Mouse (Mus musculus): ENCODE measurements around the gene Plekhb2. TPM values are rescaled to one million over a fixed set of nuclear protein-coding genes. Genes with fewer than 3 reads are reported as not detected.
A peak's percentile ranks its signal among the peaks of the same experiment; 100 is the strongest.

Gene Plekhb2
- polyA plus RNA-seq, 1 experiment from 2014 or later: 18.3 TPM

DNA sequence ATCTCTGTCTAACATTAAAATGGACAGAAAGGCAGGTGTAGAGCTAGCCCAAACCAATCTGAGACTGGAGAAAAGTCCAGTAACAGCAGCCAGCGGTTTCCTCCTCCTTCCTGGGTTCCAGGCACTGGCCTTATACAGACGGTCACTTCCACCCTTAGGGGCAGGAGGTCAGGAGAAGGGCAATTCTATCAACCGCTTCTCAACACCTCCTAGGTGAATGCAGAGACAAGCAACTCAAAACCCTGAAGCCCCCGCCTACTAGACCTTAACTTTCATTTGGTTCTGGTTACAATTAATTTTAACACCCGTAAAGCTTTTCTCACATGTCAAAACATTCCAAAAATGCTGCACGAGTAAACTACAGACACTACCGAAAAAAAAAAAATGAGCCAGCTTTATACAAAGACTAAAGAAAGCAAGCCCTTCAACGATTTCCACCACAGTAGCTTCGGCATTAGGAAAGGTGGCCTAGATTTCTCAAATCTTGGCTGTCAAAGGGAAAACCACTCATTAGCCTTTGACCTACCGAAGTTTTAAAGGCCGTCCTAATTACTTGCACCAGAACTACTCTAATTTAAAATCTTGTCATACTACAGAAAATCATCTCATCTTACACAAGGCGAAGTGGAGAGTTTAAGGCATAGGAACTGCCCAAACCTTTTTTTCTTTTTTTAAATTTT lies 7.9 kb upstream of the Plekhb2 start:
- no peak for ATAC-seq (ENCODE audit: low read depth)
- Histone ChIP-seq H3K36me3 (ENCODE audit: control insufficient read depth, insufficient read depth, low read length) (no peaks in the 10 kb centered on the region), H3K9ac (ENCODE audit: low read depth, low read length) (peak overlapping the region; percentile 97), H3K9me3 (ENCODE audit: control insufficient read depth, low read length) (no peaks in the 10 kb centered on the region), H3K4me2 (ENCODE audit: low read depth, low read length) (peak overlapping the region; percentile 96), H3K27ac (replicated peaks; ENCODE audit: low read depth, low read length) (peak overlapping the region; percentile 98), H3K4me3 (ENCODE audit: low read depth, low read length) (peak overlapping the region; percentile 84), H3K4me1 (ENCODE audit: control insufficient read depth, insufficient read depth, low read length) (peaks cover 18% of the 10 kb centered on the region; the same call in 1 of the 2 replicates), H3K27me3 (replicated peaks; ENCODE audit: control insufficient read depth, insufficient read depth, low read length) (no peaks in the 10 kb centered on the region)
- under 1% methylated on average over 12 of the region's 12 CpGs for WGBS
- peak; percentile 39 for DNase-seq (ENCODE audit: low spot score)

DNA sequence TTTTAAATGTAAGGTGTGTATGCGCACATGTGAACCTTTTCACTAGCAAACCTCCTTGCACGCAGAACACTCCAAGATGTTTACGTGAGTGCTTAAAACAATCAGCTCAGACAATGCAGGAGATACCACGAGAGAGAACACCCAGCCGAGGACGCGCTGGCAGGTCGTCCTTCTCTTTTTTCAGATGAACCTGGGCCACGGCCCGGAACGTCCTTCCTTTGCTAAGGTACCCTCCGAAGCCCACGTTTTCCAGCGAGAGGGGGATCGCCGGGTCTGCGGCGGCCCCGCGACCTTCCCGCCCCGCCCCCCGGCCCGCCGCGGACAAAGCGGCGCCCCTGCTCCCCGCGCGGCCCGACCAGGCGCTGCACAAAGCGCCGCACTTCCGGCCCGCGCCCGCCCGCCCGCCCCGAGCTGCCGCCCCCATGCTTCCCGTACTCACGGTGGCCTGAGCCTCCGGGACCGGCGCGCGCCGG lies 7.4 kb upstream of the Plekhb2 start:
- Histone ChIP-seq H3K4me3 (ENCODE audit: low read depth, low read length) (peak overlapping the region; percentile 84), H3K27me3 (replicated peaks; ENCODE audit: control insufficient read depth, insufficient read depth, low read length) (no peaks in the 10 kb centered on the region), H3K4me2 (ENCODE audit: low read depth, low read length) (peak overlapping the region; percentile 96), H3K4me1 (ENCODE audit: control insufficient read depth, insufficient read depth, low read length) (peaks cover 18% of the 10 kb centered on the region; the same call in 1 of the 2 replicates), H3K9ac (ENCODE audit: low read depth, low read length) (peak overlapping the region; percentile 97), H3K9me3 (ENCODE audit: control insufficient read depth, low read length) (no peaks in the 10 kb centered on the region), H3K27ac (replicated peaks; ENCODE audit: low read depth, low read length) (peak overlapping the region; percentile 98), H3K36me3 (ENCODE audit: control insufficient read depth, insufficient read depth, low read length) (no peaks in the 10 kb centered on the region)
- WGBS: 1% methylated on average over 20 of the region's 51 CpGs
- ATAC-seq (ENCODE audit: low read depth) (peak; percentile 91), DNase-seq (ENCODE audit: low spot score) (peak; percentile 75)

DNA sequence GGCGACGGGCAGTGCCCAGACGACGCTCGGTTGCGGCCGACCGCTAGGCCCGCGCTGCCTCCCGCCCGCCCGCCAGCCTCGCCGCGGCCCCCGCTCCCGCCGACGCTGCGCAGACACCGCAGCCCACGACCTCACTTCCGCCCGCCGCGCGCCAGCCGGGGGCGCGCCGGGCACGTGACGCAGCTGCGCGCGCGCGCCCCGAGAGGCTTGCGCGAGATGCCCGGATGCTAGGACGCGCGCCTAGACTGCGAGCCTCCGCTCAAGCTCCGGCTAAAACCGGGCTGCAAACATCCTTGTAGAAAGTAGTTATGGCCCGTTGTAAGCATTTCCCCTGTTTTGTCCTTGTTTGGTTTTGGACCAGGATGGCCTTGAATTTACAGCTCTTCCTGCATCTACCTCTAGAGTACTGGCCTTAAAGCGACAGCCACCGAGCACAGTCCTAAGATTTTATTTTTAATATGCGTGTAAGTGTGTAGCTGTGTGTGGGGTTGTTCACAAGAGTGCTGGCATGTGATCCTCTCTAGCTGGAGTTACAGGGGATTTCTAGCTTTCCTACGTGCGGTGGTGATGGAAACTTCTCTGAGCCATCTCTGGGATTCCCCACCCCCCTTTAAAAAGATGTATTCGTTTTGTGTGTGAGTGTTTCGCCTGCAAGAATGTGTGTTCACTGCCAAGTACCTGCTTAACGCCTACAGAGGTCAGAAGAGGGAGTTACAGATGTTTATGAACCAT lies 6.7 kb upstream of the Plekhb2 start, which contains the start of gene Fam168b:
TSS of gene Fam168b (minus strand) at position 179 of the 732 bp plus-strand sequence.
- H3K9ac ChIP-seq (ENCODE audit: low read depth, low read length): peak within 1 kb of the TSS; percentile 97
- peak within 1 kb of the TSS; percentile 84 for H3K4me3 ChIP-seq (ENCODE audit: low read depth, low read length)
- WGBS: under 1% methylated on average over 44 of the region's 59 CpGs
- peak within 1 kb of the TSS; percentile 98 for H3K27ac ChIP-seq (replicated peaks; ENCODE audit: low read depth, low read length)
- H3K9me3 ChIP-seq (ENCODE audit: control insufficient read depth, low read length): no peaks in the 10 kb centered on the region
- DNase-seq (ENCODE audit: low spot score): peak; percentile 95
- peaks cover 18% of the 10 kb centered on the region; the same call in 1 of the 2 replicates for H3K4me1 ChIP-seq (ENCODE audit: control insufficient read depth, insufficient read depth, low read length)
- peak within 1 kb of the TSS; percentile 96 for H3K4me2 ChIP-seq (ENCODE audit: low read depth, low read length)
- peak; percentile 94 for ATAC-seq (ENCODE audit: low read depth)
- no peaks in the 10 kb centered on the region for H3K27me3 ChIP-seq (replicated peaks; ENCODE audit: control insufficient read depth, insufficient read depth, low read length)
- no peaks in the 10 kb centered on the region for H3K36me3 ChIP-seq (ENCODE audit: control insufficient read depth, insufficient read depth, low read length)

DNA sequence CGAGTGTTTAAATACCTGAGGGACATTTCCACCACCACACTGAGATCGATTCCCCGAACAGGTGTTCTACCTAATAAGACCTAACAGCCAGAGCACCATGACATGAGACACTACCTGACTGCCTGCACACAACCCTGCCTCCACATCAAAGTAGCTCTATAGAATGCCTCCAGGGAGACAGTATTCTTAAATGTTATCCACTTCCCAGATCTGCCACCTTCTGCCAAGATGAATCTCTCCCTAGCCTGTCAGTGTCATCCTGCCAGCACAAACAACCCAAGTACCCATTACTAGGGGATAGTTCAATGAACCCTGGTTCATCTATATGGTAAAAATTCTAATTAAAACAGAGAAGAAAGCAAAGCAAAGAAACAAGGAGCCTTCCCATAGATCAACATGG lies 2.7 kb upstream of the Plekhb2 start:
- H3K27ac ChIP-seq (replicated peaks; ENCODE audit: low read depth, low read length): no peak overlapping the region
- no peak overlapping the region for H3K9ac ChIP-seq (ENCODE audit: low read depth, low read length)
- ATAC-seq (ENCODE audit: low read depth) (no peak), DNase-seq (ENCODE audit: low spot score) (no peak)
- no peaks in the 10 kb centered on the region for H3K36me3 ChIP-seq (ENCODE audit: control insufficient read depth, insufficient read depth, low read length)
- no peaks in the 10 kb centered on the region for H3K27me3 ChIP-seq (replicated peaks; ENCODE audit: control insufficient read depth, insufficient read depth, low read length)
- H3K4me2 ChIP-seq (ENCODE audit: low read depth, low read length): no peak overlapping the region
- no peak overlapping the region for H3K4me3 ChIP-seq (ENCODE audit: low read depth, low read length)
- 81% methylated on average over 3 of the region's 3 CpGs for WGBS
- no peaks in the 10 kb centered on the region for H3K9me3 ChIP-seq (ENCODE audit: control insufficient read depth, low read length)
- no peaks in the 10 kb centered on the region for H3K4me1 ChIP-seq (ENCODE audit: control insufficient read depth, insufficient read depth, low read length)

DNA sequence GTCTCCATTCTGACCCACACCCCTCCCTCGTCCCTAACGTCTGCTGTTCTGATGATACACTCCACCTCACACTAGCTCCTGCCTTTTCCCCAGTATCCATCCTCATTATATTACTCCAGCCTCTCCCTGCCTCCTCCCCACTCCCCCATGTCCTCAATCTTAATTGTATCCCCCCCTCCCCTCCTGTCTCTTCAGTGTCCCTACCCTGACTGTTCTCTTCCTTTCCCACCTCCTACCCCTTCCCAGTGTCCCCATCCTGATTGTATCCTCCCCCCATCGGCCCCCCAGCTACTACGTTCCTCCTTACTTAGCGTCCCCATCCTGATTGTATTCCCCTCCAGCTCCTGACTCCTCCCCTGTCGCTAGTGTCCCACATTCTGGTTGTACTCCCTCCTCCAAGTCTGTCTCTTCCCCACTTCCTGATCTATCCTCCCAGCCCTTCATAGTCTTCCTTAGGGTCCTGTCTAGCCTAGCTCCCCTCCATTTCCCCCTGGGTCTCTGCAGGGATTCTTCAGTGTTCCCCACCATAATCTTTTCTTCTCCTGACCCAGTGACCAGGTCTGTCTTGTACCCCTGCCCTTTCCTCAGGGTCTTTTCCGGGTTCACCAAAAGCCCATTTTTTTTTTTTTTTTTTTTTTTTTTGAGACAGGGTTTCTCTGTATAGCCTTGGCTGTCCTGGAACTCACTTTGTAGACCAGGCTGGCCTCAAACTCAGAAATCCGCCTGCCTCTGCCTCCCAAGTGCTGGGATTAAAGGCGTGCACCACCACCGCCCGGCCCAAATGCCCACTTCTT lies 764 bp downstream of the Plekhb2 start:
- ATAC-seq (ENCODE audit: low read depth) (peak; percentile 63; the same call in 1 of the 2 replicates), DNase-seq (ENCODE audit: low spot score) (no peak)
- Histone ChIP-seq H3K27ac (replicated peaks; ENCODE audit: low read depth, low read length) (no peak overlapping the region), H3K9me3 (ENCODE audit: control insufficient read depth, low read length) (no peaks in the 10 kb centered on the region), H3K4me3 (ENCODE audit: low read depth, low read length) (peak overlapping the region; percentile 68), H3K36me3 (ENCODE audit: control insufficient read depth, insufficient read depth, low read length) (no peaks in the 10 kb centered on the region), H3K4me2 (ENCODE audit: low read depth, low read length) (peak overlapping the region; percentile 84), H3K4me1 (ENCODE audit: control insufficient read depth, insufficient read depth, low read length) (no peaks in the 10 kb centered on the region), H3K9ac (ENCODE audit: low read depth, low read length) (peak overlapping the region; percentile 81), H3K27me3 (replicated peaks; ENCODE audit: control insufficient read depth, insufficient read depth, low read length) (no peaks in the 10 kb centered on the region)
- 34% methylated on average over 10 of the region's 11 CpGs for WGBS

DNA sequence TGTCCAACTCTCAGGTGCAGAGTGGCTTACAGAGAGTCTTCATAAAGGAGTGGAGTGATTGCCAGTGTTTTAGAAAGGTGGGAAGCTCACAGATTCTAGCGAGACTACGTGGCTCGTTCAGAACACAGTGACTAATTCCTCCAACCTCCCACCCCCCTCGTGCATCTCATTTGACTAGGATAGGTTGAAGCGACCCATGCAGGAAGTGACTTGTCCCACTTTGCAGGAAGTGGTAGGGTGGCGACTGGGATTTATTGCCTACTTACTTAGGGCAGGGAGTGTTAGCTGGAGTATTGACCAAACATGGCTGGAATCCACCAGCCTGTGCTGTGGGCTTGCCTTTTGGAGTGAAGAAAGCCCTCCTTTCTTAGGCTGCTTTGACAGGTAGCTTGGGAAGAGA lies 1.8 kb downstream of the Plekhb2 start:
- Histone ChIP-seq H3K4me3 (ENCODE audit: low read depth, low read length) (no peak overlapping the region), H3K27me3 (replicated peaks; ENCODE audit: control insufficient read depth, insufficient read depth, low read length) (no peaks in the 10 kb centered on the region), H3K9ac (ENCODE audit: low read depth, low read length) (no peak overlapping the region), H3K27ac (replicated peaks; ENCODE audit: low read depth, low read length) (no peak overlapping the region), H3K4me1 (ENCODE audit: control insufficient read depth, insufficient read depth, low read length) (no peaks in the 10 kb centered on the region), H3K4me2 (ENCODE audit: low read depth, low read length) (no peak overlapping the region), H3K9me3 (ENCODE audit: control insufficient read depth, low read length) (no peaks in the 10 kb centered on the region), H3K36me3 (ENCODE audit: control insufficient read depth, insufficient read depth, low read length) (no peaks in the 10 kb centered on the region)
- WGBS: 64% methylated on average over 6 of the region's 6 CpGs
- DNase-seq (ENCODE audit: low spot score) (no peak), ATAC-seq (ENCODE audit: low read depth) (no peak)

DNA sequence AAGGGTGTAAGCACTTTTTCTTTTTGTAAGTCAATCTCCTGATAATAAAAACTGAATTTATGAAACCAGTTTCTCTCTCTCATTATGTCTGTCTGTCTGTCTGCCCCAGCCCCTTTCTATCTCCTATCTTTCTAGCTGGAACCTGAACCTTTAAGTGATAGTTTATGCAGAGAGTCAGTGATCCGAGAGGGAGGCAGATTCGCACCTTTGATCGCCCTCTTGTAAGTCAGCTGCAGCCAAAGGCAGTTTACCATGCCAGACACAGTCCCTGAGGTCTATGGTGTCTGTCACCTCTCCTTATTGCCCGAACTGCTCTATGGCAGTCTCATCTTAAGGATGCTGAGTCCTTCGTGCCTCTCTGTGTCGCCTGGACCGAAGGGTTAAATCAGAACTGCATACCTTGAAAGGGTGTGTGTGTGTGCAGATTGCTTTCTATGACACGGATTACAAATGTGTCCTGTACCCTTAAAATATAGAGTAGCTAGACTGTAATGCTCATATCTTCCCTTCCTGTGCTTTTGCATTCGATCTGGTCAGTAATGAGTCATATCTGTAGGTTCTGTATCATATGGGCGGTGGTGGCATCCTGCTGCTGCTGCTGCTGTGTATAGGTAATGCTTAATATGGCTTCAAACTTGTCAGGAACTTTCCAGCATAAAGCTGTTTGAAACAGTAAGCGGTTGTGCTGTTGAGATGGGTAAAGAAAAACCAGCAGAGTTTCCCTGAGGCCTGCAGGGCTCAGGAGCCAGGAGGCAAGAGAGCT lies 2.5 kb downstream of the Plekhb2 start:
- H3K4me1 ChIP-seq (ENCODE audit: control insufficient read depth, insufficient read depth, low read length): no peaks in the 10 kb centered on the region
- H3K4me3 ChIP-seq (ENCODE audit: low read depth, low read length): no peak overlapping the region
- 75% methylated on average over 11 of the region's 11 CpGs for WGBS
- H3K9ac ChIP-seq (ENCODE audit: low read depth, low read length): no peak overlapping the region
- no peak overlapping the region for H3K4me2 ChIP-seq (ENCODE audit: low read depth, low read length)
- no peak for DNase-seq (ENCODE audit: low spot score)
- H3K27ac ChIP-seq (replicated peaks; ENCODE audit: low read depth, low read length): no peak overlapping the region
- no peaks in the 10 kb centered on the region for H3K36me3 ChIP-seq (ENCODE audit: control insufficient read depth, insufficient read depth, low read length)
- H3K9me3 ChIP-seq (ENCODE audit: control insufficient read depth, low read length): no peaks in the 10 kb centered on the region
- H3K27me3 ChIP-seq (replicated peaks; ENCODE audit: control insufficient read depth, insufficient read depth, low read length): no peaks in the 10 kb centered on the region
- ATAC-seq (ENCODE audit: low read depth): no peak

DNA sequence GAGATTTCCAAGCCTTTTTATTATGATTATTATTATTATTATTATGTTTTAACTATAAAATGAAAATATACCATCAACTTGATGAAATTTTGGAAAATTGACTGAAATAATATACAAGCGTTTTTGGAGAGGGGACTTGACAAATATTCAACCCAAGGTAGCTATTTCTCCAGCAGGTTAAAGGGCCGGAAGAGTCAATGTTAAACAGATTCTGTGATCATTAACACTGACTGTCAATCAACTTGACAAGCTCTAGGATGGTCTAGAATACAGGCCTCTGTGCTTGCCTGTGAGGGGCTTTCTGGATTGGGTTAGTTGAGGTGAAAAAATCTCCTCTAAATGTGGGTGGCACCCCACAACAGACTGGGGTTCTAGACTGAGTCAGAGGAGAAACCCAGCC lies 4.0 kb downstream of the Plekhb2 start:
- H3K4me2 ChIP-seq (ENCODE audit: low read depth, low read length): no peak overlapping the region
- H3K4me3 ChIP-seq (ENCODE audit: low read depth, low read length): no peak overlapping the region
- no peak for ATAC-seq (ENCODE audit: low read depth)
- no peaks in the 10 kb centered on the region for H3K27me3 ChIP-seq (replicated peaks; ENCODE audit: control insufficient read depth, insufficient read depth, low read length)
- no peaks in the 10 kb centered on the region for H3K36me3 ChIP-seq (ENCODE audit: control insufficient read depth, insufficient read depth, low read length)
- no peak overlapping the region for H3K9ac ChIP-seq (ENCODE audit: low read depth, low read length)
- H3K9me3 ChIP-seq (ENCODE audit: control insufficient read depth, low read length): no peaks in the 10 kb centered on the region
- 85% methylated on average over 2 of the region's 2 CpGs for WGBS
- DNase-seq (ENCODE audit: low spot score): no peak
- no peaks in the 10 kb centered on the region for H3K4me1 ChIP-seq (ENCODE audit: control insufficient read depth, insufficient read depth, low read length)
- H3K27ac ChIP-seq (replicated peaks; ENCODE audit: low read depth, low read length): no peak overlapping the region
